8 mouse cellular contexts compared by ENCODE assay signal in genomic region chr4:31963354-31964193, GRCm38 (mm10). TPM values are rescaled to one million over a fixed set of nuclear protein-coding genes. Genes with fewer than 3 reads are reported as not detected.
DNase-seq lines count a peak whose midpoint lies in the region; ATAC-seq lines count a peak whose summit lies in the region.

Gene Map3k7, plus strand, starts transcription at chr4:31964097.

- peak within 1 kb of the TSS; percentile 98 for H3K27ac ChIP-seq in hindbrain, embryonic 15.5 days (replicated peaks)

- peaks cover 26% of the 10 kb centered on the region for H3K4me1 ChIP-seq in hindbrain, embryonic 15.5 days (replicated peaks)

- peak within 1 kb of the TSS; percentile 89 for H3K9ac ChIP-seq in hindbrain, embryonic 15.5 days

- no peaks in the 10 kb centered on the region for H3K9me3 ChIP-seq in hindbrain, embryonic 15.5 days

- H3K4me2 ChIP-seq in hindbrain, embryonic 15.5 days: peak within 1 kb of the TSS; percentile 78

- H3K27me3 ChIP-seq in hindbrain, embryonic 15.5 days: no peaks in the 10 kb centered on the region

- peak within 1 kb of the TSS; percentile 85 for H3K4me3 ChIP-seq in hindbrain, embryonic 15.5 days

- peak; percentile 94 for DNase-seq in T-cell, adult 2 months (ENCODE audit: low spot score)
- peak; percentile 95 to 96 for DNase-seq in cerebellum, postnatal 36 days
- peak; percentile 94 to 96 for DNase-seq in frontal cortex, postnatal 36 days (ENCODE audit: low spot score in 2 of 2)
- DNase-seq in left cerebral cortex, adult 11 months (ENCODE audit: low spot score): peak; percentile 82
- DNase-seq in lung, postnatal 4 days: peak; percentile 97
- peak; percentile 92 for DNase-seq in retina, postnatal 7 days (ENCODE audit: low read depth, low spot score)
- peak; percentile 95 for DNase-seq in urinary bladder, adult 2 months (ENCODE audit: low spot score)

- ATAC-seq in hindbrain, embryonic 15.5 days (ENCODE audit: low FRiP score, low read depth): peak; percentile 95

- no peaks in the 10 kb centered on the region for H3K36me3 ChIP-seq in hindbrain, embryonic 15.5 days

- WGBS in hindbrain, embryonic 15.5 days: under 1% methylated on average over 88 of the region's 88 CpGs

RNA-seq across cellular contexts. Expression of gene Map3k7, which starts in this region (rescaled TPM):
- 24.3 and 24.9 TPM in 2 replicates for polyA plus RNA-seq in hindbrain, embryonic 15.5 days (2015; fragmentation: Nextera tagmentation; extraction: Ambion mirVana)
- 31.8 and 37.6 TPM in 2 replicates for polyA plus RNA-seq in urinary bladder, adult 2 months (2012; rRNA removed)

Comparison
In these comparisons a context has a peak if more than half of its experiments do, and no peak if none do; other contexts are left out.
1. Peak in every context shown above with its lines: DNase-seq, ATAC-seq, H3K4me3 ChIP-seq and H3K27ac ChIP-seq.